Mouse (Mus musculus) ovary, postnatal 36 days (tissue): ENCODE data around the gene Ttc7b.

Source experiments
- DNase-seq: peaks from one replicate; pipeline ENCODE4 v3.0.0; 2022; ENCODE audit warnings: low spot score, mixed read lengths

Ttc7b gene

GRCm38 (mm10) chr12:100380697-100381291 lies 139.8 kb downstream of the Ttc7b start:
- no peak for DNase-seq

- no peak for DNase-seq
These were observed 140.8 kb downstream of the Ttc7b start for GRCm38 (mm10) chr12:100379833-100380232.

DNA sequence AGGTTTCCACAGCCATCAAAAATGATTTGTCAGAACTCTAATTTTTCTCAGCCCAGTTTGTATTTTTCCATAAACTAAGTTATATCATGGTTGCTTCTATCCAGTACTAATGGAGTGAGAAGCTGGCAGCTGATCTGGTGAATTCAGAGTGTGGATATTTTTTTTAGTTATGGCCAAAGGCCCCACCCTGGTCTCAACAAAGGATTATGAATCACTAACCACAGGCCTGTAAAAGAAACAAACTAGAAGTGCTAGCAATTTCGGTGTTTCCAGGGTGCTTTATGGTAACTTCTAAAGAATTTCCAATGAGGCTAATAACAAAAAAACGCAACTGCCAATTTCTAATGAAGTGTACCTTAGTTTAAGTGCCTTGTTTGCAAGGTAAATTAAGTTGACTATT lies 142.4 kb downstream of the Ttc7b start:
- no peak for DNase-seq

DNA sequence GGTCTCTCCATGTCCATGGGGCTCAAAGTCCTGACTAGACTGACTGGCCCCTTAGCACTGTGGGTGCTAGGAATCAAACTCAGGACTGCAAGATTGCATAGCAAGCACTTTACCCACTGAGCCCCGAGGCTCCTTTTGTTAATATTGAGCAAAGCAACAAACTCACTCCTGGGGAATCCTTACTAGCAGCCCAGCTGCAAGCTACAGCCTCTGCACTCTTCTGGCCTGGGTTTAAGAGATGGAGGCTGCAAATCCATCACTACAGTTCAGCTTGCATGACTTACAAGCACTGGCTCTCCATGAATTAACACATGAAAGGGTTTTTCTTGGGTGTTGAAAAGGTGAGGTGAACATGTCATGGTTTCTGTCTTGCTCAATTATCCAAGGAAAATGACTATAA lies 142.8 kb downstream of the Ttc7b start:
- no peak for DNase-seq

- DNase-seq, result no peak
These were observed 144.8 kb downstream of the Ttc7b start for GRCm38 (mm10) chr12:100375801-100376200.

DNA sequence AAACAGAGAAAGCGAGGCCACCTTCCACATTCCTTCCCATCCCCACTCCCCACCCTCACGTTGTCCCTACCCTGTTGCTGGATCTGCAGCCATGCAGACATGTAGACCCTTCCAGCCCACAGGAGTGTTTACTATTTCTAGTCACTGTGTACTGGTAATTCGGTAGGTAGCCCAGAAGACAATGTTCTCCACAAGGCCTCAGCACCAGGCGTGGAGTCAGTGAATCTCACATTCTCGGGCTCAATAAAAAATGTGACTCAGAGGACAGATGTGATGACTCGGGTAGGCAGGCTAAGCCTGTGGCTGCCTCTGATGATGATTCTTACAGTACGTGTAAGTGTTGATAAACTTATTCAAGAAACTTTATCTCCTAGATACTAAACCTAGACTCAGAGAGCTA lies 147.8 kb downstream of the Ttc7b start:
- no peak for DNase-seq

DNA sequence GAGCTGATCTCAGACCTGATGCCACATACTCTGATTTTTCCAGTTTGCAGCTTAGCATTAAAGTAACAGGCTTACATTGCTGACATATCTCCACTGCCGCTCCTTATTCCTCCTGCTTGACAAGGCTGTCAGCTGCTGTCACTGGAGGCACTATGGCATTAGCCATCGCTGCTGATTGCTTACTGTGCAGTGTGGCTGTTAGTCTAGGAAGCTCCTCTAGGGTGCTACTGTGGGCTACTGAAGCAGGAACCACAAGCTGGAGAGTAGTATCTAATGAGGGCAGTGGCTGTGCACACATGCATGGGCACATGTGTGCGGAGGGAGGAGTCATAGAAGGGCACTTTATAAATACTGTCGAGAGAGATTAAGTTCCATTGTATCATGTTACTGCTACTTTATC lies 148.6 kb downstream of the Ttc7b start:
- DNase-seq, result no peak

DNA sequence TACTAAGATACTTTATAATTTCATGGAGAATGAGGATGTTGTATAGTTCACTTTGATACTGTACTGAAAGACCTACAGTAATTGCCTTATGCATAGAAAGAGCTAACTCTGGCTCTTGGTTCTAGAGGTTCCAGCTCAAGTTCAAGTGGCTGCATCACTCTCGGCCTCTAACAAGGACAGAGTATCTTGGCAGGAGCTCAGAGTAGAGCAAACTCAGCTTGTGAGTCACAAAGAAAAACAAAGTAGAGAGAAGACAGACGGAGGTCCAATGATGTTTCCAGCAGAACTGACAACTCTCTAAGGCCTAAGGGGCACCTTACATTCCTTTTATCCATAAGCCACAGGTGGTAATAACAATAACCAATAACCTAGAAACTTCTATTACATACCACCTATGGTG lies 150.8 kb downstream of the Ttc7b start:
- DNase-seq, result no peak

DNA sequence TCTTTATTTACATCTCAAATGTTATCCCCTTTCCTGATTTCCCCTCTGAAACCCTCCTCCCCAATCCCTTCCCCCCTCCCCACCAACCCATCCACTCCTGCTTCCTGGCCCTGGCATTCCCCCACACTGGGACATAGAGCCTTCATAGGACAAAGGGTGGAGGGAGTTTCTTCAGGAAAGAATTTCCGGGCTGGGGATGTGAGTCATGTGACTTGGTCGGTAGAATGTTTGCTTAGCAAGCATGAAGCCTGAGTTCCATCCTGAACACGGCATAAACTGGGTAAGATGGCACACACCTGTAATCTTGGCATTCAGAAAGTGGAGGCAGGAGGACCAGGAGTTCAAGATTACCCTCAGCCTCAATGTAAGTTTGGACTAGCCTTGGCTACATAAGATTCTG lies 151.4 kb downstream of the Ttc7b start:
- DNase-seq, result no peak

- no peak for DNase-seq
These were observed 159.3 kb downstream of the Ttc7b start for GRCm38 (mm10) chr12:100361330-100361729.

- no peak for DNase-seq
These were observed 162.5 kb downstream of the Ttc7b start for GRCm38 (mm10) chr12:100358040-100358620.

- DNase-seq, result no peak
These were observed 164.2 kb downstream of the Ttc7b start for GRCm38 (mm10) chr12:100356407-100356806.

- DNase-seq, result no peak
These were observed 165.1 kb downstream of the Ttc7b start for GRCm38 (mm10) chr12:100355565-100355964.

DNA sequence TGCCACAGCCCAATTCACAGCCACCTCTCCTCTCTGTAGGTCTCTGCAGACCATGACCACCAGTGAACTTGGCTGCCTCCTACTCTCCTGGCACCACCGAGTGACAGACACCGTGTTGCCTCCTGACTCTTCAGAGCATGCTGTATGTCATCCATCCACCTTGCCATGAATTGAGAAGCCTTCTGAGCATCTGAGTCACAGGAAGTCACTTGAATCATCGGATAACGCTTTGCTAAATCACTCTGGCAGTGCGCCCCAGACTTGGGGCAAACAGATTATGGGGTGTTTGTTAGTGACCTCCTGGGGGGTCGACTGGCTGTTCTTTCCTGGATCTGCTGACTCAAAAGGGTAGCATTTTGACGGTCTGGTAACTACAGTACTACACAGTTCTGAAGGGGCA lies 166.7 kb downstream of the Ttc7b start:
- no peak for DNase-seq

DNA sequence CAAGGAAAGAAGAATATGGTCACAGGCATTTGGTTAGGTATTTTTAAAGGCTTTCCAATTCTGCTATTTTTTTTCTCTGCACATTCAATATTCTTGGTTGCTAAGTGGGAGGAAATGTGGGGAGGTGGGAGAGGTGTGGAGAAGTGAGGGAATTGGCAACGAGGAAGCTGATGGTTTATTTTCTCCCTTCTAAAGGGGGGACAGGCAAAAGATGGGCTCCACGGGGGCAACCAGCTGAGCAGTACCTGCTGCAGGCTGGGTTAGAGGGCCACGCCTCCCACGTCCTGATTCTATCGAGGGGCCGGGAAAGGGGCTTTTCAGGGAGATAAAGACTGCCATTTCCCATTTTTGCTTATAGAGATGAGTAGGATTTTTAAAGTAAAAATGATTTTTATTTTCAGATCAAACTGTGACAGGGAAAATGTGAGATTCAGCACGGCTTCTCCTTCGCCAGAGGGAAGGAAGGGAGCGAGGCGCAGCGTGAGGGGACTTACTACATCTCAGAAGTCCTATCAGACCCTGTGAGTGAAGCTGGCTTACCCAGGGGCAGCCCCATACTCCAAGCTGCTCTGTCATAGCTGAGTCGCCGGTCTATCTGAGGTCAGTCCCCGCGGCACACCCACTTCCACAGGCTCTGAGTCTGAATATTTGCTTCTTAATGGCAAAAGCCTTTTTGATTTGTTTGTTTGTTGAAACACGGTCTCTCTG lies 167.4 kb downstream of the Ttc7b start:
- DNase-seq, result no peak

GRCm38 (mm10) chr12:100352094-100352493 lies 168.5 kb downstream of the Ttc7b start:
- no peak for DNase-seq

GRCm38 (mm10) chr12:100343554-100343953 lies 177.1 kb downstream of the Ttc7b start:
- DNase-seq, result no peak

GRCm38 (mm10) chr12:100341614-100342013 lies 179.0 kb downstream of the Ttc7b start:
- DNase-seq, result no peak

GRCm38 (mm10) chr12:100340901-100341460 lies 179.6 kb downstream of the Ttc7b start:
- no peak for DNase-seq

- no peak for DNase-seq
These were observed 182.6 kb downstream of the Ttc7b start for GRCm38 (mm10) chr12:100338055-100338454.

DNA sequence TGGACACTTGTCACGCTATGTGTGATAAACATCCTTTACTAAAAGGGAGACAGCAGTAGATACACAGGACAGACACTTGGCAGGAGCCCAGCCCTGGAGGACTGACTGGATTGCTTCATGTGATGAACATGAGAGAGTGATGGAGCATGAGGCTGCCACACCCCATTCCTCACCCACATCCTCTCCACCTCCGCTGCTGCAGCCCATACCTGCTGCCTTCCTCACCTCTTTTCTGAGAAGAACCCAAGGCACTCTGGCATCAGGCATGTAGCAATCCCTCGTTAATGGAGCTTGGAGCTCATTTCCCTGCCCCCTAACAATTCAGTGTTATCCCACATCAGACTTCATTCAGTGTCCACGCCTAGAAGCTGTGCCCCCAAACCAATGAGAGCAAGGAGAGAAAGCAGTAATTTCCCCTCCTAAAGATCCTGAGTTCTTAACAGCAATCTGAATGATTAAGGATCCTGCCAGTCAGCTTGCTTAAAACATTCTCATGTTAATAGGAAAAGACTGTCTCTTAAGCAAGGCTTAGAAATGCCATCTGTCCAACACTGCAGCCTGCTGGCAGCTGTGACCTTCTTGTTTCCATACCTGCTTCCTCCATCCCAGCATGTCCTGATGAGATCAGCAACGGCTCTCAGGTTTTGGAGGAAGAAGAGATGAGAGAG lies 183.1 kb downstream of the Ttc7b start:
- no peak for DNase-seq

- DNase-seq, result peak; percentile 59
These were observed 184.4 kb downstream of the Ttc7b start for GRCm38 (mm10) chr12:100336241-100336640.

DNA sequence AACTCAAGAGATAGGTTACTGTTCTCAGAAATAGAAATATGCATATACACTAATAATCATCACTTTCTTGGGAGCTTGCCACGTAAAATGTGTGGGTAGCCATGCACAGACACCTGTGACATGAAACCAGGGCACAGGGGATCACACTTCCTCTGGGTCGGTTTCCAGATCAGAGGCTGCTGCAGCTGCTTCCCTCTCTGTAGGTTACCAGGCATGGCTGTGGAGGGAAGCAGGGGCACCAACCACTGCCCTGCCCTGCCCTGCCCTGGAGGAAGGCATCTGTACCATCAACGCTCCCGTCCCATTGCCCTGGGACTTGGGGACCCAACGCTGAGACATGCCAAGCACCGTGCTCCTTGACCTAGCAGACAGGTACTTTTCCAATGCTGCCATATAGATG lies 188.8 kb downstream of the Ttc7b start:
- DNase-seq, result no peak
